Mouse (Mus musculus) urinary bladder, postnatal 25 days (tissue): Measurements from ENCODE around the gene Ammecr1.

Experiments used
- DNase-seq: peaks from one replicate; pipeline ENCODE4 v3.0.0; 2022; ENCODE audit warnings: low spot score

The Ammecr1 gene

DNA sequence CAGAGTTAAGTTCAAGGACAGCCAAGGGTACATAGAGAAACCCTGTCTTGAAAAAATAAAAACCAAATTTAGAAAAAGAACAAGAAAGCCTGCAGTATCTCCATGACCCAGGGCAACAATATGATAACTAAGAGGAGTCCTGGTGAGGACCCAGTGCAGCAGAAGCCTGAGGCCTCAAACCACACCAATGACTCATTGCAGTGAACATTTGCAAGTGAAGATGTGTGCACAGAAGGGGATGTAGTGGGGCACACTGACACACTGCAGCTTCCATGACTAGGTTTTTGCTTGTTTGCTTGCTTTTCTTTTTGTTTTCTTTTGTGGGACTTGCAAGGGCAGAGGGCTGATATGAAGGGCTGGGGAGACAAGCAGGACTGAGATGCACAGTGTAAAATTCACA is 52.3 kb downstream of the Ammecr1 start:
- DNase-seq: no peak

DNA sequence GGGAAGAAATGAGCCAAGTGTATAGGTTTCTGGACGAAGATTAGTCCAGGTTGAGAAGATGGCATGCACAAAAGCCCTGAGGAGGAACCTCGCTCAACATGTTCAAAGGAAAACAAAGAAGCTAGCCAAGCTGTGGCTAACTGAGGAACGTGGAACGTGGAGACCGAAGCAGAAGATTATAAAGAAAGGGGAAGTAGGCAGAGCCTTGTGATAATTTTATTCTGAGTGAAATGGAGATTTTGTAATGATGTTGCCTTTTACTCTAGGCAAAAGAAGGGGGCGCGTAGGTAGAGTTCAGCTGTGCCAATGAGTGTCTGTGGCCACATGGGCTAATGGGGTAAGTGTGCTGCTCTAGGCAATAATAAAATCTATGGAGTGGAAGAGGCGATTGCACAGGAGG is 62.7 kb downstream of the Ammecr1 start:
- DNase-seq: no peak

DNA sequence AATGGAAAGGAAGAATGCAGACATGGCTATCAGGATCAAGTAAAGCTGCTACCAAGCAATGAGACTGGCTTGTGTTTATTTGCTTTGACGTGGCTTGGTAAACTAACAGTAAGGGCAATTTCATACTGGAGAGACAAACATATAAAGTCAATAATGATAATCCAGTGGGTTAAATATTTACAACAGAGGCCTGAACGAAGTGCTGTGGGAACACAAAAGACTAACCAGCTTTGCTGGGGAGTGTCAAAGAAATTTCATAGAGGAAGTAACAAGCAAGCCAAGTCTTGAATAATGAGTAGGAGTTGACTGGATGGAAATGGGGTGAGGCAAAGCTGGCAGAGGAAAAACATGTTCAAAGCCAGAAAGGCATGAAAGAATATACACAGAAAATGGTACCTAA is 63.9 kb downstream of the Ammecr1 start:
- no peak for DNase-seq

DNA sequence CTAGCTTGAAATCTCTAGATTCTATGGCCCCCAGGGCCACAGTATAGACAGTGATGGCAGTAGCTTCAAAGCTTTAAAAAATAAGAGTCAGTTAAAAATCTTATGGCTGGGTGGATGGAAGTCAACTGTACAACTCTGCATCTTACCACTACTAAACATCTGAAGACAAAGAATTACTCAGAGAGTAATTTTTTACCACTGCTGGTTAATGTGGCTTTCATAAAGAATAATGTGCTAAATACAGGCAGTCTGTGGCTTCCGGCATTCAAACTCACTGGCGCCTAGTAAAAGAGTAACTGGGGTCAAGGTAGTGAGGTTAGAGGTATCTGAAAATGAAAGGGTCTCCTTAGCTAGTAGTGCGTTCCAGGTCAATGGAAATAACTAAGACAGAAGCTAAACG is 64.6 kb downstream of the Ammecr1 start:
- no peak for DNase-seq

DNA sequence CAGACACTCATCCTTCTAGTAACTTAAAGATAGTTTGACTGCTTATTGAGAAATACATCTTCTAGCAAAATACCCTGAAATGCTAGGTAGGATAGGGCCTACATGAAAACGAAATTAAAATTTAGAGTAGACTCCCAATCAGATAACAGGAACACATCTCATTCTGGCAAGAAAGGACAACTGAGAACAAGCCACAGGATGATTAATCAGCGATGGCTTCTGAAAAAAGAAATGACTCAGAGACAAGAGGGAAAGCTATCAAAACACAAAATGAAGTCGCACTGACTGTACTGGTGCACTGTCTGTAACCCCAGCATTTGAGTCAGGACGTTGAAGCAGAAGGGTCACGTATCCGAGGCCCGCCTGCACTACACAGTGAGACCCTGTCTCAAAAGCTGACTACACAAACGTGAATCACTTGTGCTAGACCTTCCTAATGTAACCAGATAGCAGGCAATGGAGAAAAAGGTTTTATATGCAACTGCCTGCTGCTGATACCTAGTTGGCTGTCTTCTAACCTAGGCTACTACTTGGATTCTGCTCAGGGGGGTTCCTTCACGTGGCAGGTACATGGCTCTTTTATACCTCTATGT is 68.1 kb downstream of the Ammecr1 start:
- no peak for DNase-seq

DNA sequence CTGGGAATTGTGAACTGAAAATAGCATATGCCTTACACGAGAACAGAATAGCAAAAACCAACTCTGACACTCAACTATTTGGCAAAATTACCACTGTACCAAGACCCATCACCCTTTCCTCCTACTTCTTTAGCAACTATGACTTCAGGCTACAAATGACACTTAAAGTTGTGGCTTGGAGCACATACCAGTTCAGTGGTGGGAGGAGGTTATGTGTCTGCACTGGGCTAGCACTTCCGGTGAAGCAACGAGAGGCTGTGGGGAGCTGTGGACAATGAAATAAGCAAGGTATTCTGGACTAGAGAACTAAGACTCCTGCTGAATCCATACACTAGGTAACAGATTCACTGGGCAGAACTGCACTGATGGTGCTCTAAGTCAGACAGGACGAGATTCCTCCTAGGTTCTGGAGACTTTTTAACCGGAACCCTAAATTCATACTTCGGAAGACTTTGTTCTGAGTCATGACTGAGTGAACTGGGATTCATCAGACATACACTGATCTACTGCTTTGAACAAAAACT is 69.0 kb downstream of the Ammecr1 start:
- DNase-seq: no peak

DNA sequence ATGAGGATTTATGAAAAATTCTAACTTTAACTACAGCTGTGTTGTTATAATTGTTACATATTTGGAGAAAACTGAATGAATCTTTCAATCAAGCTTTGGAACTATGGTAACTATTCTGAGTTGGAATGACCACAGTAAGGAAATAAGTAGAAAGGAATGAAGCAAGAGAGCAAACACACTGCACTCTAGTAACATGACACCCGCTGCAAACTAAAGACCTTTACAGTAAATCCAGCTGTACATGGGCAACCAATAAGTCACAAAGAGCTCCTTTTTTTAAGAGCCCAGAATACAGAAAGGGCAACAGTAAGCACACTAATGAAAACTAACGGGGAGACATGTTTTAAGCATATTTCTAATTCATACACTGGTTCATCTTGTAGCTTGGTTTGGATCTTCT is 71.2 kb downstream of the Ammecr1 start:
- DNase-seq: no peak

DNA sequence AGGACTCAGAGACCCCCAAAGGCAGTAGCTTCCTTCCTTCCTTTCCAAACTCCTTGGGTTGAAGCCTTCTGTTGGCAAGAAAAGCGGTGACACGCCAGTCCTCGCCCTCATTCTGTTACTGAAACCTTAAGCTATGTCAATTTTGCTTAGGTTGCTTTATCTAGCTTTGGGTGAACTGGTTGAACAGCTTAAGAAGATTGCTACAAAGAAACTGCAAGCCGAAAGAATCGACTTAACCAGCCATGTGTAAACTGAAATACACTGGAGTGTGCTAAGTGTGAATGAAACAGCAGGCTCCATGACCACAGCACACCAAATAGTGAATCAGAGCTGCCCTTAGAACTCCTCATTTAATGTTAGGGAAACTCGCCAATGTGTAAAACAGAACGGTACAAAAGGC is 80.6 kb downstream of the Ammecr1 start:
- no peak for DNase-seq

DNA sequence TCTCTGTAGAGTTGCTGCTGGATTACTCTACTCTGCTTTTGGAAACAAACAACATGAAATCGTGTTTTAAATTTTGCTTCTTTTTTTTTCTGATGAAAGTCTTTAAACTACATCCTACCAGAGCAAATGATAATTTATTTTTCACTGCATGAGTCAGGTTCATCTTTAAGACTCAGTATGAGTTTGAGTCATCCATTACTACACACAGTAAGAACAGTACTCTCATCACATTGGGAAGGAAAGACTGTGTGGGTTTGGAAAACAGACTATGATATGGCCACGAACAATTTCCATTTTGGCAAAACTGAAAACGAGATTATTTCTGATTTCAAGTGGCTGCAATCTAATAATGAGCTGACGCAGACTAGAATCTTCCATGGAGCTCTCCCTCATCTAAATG is 82.9 kb downstream of the Ammecr1 start:
- no peak for DNase-seq

DNA sequence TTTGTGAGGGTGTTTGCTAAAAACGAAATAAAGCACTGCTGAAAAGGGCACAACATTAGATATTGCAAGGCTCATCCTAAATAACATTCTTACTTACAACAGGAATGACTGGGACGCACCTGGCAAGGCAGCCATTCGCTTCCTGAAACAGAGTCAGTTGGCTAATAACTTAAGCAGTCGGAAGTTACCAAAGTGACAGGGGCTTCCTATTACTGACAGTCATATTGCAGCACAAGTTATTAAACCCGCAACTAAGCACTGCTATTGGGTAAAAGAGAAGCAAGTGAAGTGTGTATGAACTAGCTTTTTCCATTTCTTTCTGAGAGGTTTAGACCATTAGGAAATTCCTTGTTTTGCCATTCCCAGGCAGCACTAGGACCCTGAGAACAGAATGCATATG is 84.3 kb downstream of the Ammecr1 start:
- DNase-seq: no peak

DNA sequence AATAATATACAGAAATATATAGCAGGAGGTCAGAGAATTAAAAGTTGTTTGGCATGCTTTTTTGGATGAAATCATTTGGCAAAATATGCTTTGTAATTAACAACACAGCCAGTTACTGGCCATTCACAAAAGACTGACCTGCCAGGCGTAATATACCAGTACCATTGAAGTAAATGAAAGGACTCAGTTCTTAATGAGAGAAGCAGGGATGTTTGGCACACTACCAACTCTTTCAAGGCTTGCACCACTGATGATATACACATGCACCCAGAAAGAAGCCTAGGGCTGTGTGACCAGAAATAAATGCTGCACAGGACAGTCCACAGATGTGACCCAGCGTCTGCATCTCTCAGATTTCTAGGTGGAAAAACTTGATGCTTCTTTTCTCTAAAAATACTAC is 96.7 kb downstream of the Ammecr1 start:
- DNase-seq: no peak

DNA sequence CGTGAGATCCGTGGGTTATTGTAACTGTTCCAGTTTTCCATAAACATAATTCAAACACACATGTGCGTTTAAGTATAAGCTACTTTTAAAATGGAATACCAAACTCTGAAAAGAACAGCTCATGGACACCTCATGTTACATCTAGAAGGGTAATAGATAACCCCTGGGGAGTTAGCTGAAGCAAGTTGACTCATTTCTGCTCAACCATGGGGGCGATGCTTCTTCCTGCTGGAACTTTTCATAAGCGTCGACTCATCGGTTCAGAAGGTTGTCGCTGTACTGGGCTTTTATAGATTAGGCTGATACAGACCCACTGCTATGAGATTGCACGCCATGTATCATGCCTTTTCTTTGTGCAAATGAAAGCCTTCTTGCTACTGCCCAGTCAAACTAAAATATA is 118.5 kb downstream of the Ammecr1 start:
- DNase-seq: no peak

DNA sequence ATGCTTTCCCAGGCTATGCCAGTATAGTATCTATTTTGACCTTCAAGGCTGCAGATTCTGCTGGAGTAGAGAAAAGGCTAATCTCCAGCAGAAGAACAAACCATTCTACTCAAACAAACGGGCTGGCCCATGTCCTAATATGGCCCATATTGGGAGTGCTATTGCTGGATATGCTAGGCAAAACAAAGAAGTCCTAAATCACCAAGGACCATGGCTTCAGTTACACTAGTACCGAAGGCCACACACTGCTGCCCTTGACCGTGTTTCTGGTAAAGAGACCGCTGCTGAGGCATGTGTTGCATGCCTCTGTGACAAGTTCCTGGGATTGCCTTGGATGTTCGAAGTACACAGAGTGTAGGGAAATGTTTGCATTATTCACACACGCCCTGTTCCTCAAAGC is 120.3 kb downstream of the Ammecr1 start:
- DNase-seq: no peak

DNA sequence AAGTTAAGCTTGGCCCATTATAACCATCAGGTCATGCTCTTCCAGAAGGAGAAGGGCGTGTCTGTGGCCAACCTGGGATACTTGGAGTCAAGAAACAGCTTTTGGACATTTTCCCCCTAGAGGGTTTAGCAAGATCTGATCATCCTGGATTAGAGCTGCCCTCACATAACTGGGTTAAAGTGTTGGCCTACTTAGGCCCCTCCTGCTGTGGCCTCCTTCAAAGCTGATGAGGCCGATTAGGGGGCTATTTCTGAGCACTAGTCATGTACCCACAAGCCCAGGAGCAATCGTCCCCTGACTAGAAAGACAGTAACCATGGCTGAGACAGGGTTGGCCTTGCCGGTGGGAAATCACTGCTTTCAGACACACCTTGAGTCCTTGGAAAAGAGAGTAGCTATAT is 124.6 kb downstream of the Ammecr1 start:
- no peak for DNase-seq

DNA sequence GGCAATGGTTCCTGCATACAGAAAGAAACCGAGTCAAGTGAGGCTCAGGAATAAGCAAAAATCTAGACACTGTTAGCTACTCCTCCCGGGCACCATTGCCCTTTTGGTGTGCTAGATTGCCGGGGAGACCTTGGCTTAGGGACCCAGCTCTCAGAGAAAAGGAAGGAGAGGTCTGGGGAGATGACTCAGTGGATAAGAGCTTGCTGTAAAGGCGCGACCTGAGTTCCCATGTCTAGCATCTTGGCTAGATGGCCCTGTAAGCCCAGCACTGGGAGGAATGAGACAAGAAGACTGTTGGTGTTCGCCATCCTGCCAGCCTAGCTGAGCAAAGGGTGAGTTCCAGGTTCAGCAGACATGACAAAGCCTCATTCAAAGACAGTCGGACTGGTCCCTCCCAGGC is 127.1 kb downstream of the Ammecr1 start:
- DNase-seq: no peak

DNA sequence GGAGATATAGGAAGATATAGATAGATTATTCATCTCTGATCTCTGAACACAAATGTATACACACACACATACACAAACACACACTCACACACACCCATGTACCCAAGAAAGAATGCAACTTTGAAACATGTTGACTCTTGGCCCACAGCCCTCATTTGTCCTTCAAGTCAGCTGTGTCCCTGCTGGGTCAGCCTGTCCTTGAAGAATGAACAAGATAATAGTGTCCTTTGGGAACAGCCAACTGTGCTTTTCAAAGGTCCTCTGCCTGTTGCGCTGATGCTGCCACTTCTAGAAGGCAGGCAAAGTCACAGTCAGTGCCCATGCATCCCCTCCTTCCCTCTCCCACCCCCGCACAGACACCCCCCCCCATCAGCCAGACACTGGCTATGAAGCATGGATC is 127.7 kb downstream of the Ammecr1 start:
- DNase-seq: no peak

DNA sequence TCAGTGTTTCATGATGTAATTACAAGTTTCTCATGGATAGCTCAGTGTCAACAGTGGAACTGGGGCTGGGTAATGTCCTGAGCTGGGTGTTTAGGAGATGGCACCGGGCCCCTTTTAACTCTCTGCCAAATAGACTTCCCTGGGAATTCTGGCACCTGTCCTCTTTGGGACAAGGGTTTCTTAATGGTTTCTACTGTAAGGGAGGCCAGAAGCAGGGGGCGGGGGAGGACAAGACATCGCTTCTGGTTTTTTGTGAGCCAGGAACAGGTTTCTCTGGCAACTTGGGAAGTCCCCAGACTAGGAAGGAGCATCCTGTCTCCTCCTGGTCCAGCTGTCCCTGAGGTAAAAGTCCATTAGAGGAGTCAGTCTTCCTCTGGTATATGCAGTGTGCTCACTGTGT is 129.2 kb downstream of the Ammecr1 start:
- no peak for DNase-seq

DNA sequence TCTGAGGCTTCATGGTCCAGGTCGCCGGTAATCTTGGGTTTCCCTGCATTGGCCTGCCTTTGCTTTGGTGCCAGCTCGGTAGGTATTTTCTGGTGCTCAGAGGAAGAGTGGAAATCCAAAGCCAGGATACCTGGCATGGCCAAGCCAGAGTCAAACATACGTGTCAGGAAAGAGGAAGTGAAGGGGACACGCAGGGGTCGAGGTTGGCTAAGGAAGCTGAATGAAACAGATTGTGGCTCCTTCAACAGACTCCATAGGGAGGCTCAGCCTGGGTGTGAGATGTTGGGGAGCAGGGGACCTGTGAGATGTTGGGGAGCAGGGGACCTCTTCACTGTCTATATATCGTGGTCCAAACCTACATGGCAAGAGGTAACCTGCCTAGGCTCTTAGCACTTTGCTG is 130.1 kb downstream of the Ammecr1 start:
- DNase-seq: no peak

DNA sequence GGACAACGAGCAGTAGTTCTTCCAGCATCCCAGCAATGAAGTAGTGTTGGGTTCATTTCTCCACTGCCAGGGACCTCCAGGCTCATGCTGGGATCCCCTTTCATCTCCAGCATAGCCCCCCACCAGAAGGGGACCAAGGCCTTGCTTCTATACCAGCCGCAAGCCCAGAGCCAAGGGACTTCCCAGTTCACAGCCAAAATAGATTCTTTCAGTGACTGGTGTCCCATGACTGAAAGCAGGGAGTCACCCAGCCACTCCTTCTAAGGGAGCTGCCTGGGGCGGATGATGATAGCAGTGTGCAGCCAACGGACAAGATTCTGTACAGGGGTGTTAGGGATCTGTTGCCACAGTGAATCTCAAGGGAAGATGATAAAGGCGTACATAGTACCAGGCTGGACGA is 131.7 kb downstream of the Ammecr1 start:
- no peak for DNase-seq

DNA sequence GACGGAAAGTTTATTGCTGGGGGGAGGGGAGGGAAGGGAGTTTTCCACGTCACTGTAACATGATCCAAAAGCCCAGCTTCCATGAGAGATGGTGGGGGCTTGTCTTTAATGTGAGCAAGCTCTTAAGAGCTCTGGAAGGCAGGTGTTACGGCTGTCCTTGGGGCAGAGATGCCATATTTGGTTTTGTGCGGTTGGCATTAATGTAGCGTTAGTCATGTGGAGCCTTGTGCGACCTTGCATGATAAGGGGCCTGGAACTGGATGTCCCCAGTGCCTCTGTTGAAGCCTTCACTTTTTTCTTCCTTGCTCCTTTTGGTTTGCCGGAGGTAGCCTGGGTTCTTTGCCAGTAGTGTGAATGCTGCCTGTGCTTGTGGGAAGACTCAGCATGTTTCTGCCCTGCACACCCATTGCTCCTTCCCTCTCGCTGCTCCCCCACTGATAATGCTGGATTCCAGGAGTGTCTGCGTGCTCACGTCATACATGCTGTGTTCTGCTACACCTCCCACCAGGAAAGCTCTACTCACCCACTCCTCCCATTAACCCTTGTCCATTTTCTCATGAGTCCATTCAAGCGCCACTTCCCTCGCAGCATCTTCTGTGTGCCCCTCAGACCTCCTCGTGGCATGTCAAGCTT is 133.2 kb downstream of the Ammecr1 start:
- DNase-seq: no peak

DNA sequence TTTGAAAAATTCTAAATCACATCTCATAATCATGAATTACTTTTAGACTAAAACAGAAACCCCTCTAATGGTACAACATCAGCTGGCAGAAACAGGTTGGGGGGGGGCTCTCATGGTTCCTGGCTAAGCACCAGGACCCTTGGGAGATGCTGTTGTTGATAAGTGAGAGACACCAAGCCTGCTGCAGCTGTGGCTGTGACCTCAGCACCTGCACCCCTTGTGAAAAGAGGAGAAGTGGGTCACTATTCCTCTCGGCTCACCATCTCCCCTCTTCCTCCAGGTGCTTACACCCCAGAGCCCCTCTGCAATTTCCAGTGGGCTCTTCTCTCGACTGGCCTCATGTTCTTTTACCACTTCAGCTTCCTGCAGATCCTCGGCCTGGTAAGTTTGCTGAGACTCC is 134.3 kb downstream of the Ammecr1 start:
- DNase-seq: no peak

DNA sequence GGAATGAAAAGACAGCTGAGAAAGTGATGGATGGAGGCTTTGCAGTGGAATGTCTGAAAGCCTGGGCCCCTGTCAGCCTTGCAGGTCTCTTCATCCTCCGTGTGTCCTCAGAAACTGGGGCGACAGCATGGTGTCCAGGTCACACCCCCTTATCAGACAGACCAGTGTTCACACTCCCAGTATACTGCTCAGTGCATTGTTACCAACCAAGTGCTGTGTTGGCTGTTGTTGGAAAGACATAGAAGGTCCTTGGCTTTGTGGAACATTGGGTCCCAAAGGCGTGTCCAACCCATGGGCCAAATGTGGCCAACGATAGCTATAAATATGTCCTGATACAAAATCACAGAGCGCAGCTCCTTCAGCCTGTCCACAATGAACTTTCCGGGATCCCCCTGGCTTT is 136.0 kb downstream of the Ammecr1 start:
- DNase-seq: no peak

DNA sequence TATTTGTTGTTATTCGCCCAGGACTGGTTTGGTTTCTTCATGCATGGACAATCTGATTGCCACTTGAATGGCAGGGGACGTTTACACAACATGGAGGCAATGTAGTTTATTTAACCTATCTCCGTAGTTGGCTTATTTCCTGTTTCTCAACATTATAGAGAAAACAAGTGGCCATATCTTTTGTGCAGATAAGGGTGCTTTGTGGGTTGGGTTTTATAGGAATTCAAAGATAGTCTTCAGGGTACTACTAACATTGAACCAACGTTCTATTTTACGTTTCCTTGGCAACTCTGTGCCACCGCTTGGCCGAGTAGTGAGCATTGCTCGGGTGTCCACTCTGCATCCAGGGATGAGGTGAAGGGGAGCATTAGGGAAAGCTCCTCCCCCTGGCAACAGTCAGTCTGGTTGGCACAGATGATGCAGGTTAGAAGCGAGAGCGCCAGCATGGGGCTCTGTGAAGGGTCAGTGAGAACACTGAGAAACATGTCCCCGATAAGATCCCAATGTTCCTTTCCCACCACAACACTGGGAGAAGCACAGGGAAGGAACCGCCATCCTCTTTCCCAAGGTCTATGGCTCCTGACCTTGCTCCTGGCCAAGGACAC is 136.6 kb downstream of the Ammecr1 start:
- DNase-seq: no peak

DNA sequence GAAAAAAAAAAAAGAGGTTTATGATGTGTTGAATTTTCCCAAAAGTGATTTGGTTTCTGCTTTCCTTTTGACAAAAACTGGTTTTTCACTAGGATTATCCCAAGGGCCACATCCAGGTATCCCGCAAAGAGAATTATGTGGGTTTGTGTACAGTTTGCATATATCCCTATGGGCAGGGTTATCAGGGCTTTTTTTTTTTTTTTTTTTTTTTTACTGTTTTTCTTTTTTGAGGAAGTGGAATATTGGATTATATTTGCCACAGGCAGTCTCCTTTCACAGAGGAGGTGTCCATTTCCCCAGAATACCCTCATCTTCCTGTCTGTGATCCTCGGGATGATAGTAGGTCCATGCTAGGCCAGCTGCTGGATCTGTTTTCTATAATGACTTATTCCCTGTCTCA is 137.3 kb downstream of the Ammecr1 start:
- no peak for DNase-seq
